Mouse (Mus musculus) gastrocnemius, postnatal 14 days (tissue): ENCODE measurements around the gene Galnt10. TPM values are rescaled to one million over a fixed set of nuclear protein-coding genes. Genes with fewer than 3 reads are reported as not detected.
"Not testable (repeated sequence)": the region's sequence is repeated elsewhere in the genome, so short reads cannot be mapped to it uniquely, and the experiment has no call there.

Experiments used
- DNase-seq: peaks from one replicate; pipeline ENCODE4 v3.0.0; 2021; ENCODE audit warnings: mixed read lengths
- intact Hi-C: fragments of 180-260 bp; cut with DNase I; formaldehyde crosslinking; loops from one replicate; pipeline ENCODE4 v1.15.1; 2025; ENCODE audit warnings: low total_unique reads
- total RNA-seq, 2 experiments: library from RNA; stranded (reverse); gene quantifications; 2 replicates each; pipeline ENCODE4 v1.2.3; 2021

Gene Galnt10
- total RNA-seq, 2 experiments from 2014 or later: 11.3 to 12.4 TPM

DNA sequence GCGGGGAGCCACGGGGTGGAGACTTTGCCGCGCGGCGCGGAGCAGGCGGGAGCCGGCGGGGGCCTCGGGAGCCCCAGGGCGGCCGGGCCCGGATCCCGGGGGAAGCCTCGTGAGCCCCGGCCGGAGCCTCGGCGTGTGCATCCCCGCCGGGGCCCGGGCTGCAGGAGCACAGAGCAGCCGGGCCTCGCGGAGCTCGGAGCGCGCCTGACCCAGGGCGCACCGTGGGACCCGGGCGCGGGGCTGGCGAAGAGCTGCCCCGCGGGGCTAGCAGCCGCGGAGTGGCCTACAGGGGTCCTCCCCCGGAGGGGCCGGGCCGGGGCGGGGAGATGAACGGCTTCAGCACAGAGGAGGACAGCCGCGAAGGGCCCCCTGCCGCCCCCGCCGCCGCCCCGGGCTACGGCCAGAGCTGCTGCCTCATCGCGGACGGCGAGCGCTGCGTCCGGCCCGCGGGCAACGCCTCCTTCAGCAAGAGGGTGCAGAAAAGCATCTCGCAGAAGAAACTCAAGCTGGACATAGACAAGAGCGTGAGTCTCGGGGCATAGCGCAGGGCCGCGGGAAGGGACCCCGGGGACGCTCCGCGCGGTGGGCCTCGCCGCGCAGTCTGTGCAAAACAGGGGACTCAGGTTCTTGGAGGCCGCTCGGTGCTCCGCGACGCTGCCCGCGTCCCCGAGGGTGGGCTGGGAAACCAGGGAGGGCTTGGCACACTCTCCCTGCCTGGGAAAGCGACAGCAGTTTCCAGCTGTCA, 156.7 kb downstream of the Galnt10 start:
- intact Hi-C loops: no loop called here
- peak; percentile 80 for DNase-seq

DNA sequence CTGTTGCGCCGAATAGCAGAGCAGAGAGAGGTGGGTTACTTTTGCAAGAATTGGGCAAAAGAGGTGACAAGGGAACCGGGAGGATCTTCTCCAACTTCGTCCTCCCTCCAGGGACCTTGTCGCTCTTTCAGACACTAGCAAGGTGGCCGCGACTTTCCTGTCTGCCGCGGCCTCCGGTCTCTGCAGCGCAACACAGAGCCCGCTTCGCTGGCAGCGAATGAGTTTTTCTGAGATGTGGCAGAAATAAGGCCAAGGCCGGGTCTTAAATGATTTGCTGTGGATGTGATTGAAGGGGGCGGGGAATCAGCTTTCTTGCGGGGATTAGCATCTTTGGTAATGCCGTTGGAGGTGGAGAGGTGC, 157.2 kb downstream of the Galnt10 start:
- no peak for DNase-seq
- intact Hi-C loops: no loop called here

DNA sequence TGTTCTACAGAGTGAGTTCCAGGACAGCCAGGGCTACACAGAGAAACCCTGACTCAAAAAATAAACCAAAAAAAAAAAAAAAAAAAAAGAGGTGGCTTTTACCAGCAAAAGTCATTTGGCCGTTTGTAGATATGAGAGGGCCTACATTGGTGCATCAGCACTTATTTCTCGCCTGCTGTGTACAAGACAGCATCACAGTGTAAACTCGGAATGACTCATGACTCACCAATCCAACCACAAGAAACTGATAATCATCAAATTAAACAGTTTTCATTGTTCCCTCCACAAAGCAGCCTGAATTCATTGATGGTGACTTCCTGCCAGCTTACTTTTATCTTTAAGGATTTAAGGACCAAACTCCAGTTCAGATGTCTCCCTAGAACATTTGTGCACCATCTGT, 159.8 kb downstream of the Galnt10 start:
- intact Hi-C loops: no loop called here
- DNase-seq: no peak

DNA sequence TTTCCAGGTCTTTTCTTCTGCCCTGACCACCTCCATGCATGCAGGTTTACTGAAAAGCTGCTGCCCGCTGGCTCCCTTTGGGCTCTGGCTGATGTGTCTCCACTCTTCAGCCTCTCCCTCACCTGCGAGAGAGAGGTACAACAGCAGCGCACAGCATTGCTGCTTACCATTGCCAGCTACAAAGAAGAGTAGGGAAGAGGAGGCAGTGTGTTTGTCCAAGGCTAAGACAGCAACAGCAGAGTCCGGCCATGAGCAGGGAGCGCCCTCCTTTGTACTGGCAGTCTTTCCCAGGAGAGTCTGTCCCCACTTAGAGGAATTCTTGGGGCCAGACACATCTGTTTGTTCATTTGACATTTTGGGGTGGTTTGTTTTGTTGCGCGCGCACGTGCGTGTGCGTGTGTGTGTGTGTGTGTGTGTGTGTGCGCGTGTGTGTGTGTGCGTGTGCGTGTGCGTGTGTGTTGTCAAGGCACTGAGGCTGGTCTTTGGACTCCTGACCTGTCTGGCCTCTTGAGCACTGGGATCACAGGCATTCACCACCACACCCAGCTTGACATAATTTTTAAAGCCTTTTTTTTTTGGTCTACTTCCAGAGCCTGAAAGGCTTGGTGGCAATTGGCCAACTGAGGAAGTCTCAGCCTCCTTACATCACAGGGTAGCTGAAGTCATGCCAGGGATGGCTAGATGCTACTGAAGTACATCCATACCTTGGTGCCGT, 163.9 kb downstream of the Galnt10 start:
- intact Hi-C loops: no loop called here
- DNase-seq: no peak

DNA sequence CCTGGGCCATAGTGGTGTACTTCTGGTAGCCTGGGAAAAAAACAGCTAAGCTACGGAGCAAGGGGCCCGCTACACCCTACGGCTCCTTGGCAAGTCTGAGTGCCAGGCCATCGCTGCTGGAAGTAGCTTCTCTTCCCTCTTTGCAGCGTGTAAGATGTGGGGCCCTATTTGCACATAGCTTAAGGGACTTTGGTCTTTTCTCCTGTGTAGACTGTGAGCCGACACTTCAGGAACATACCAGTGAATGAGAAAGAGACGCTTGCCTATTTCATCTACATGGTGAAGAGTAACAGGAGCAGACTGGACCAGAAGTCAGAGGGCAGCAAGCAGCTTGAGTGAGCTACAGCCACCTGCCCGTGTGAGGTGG, 164.5 kb downstream of the Galnt10 start:
- DNase-seq: no peak
- intact Hi-C loops: no loop called here

DNA sequence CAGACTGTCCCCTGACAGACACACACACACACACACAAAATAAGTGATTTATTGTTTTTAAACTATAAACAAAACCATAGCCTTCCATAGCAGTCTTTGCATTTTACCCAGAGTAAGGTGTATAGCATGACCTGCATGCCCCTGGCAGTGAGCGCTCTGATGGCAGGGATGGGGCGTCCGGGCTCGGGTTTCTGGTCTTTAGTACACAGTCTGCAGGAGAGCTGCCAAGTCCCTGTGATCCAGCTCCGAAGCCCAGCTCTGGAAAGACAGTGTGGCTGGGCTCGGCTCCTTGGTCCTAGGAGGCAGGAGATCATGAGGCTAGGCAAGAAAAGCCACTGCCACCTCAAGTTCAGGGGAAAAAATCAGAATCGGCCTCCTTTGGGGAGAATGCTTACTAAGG, 165.8 kb downstream of the Galnt10 start:
- peak; percentile 67 for DNase-seq

DNA sequence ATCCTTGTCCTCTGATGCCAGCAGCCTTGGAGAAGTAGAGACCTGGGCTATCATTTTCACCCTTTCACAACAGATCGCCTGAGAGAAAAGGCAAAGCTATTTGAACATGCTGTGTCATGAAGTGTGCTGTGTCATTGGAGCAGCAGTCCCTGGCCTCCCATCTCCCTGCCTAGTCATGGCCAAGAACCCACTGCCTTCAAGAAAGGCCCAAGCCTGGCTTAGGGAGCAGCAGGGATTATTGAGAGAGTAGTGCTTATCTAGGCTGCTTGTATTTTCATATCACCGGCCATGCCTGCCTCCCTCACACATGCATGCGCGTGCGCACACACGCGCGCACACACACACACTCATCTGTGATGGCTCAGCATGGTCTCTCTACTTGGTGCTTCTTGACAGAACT, 167.0 kb downstream of the Galnt10 start:
- intact Hi-C loops: no loop called here
- no peak for DNase-seq

More for the DNA sequence above, 165.8 kb downstream of the Galnt10 start:
- intact Hi-C loops: no loop called here

DNA sequence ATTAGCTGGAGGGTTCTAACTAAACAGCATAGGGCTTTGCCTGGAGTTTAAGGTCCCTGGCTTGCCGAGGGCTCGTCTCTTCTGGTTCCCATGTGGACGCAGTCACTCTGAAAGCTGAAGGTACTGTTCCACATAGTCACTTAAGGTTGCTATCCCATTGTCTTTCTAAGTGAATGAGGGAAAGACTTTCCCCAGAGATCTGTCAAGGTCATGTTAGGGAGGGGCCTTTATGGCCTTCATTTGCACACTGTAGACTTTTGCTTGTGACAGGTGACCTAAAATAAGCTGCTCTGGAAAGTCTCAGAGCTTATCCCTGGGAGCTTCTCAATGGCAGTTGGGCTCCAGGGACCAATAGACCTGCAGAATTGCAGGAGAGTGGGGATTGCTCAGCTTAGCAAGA, 168.4 kb downstream of the Galnt10 start:
- intact Hi-C loops: no loop called here

DNA sequence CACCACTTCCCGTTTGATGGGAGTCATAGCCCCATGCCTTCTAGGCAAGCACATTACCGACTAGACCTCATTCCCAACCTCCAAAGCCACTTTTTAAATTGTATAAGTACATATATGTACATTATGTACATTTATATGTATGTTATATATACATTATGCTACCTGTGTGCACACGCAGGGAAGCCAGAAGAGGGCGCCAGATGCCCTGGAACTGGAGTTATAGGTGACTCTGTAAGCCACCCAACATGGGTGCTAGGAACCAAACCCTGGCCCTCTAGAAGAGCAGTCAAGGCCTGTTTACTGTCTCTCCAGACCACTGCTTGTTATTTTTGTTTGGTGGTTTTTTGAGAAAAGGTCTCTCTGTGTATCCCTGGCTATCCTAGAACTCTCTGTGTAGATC, 172.9 kb downstream of the Galnt10 start:
- intact Hi-C loops: loop anchor here (2.0 kb wide), 1 partner anchor 117 kb away; no protein-coding TSS in a partner anchor
- DNase-seq: no peak

More for the DNA sequence above, 168.4 kb downstream of the Galnt10 start:
- DNase-seq: no peak

DNA sequence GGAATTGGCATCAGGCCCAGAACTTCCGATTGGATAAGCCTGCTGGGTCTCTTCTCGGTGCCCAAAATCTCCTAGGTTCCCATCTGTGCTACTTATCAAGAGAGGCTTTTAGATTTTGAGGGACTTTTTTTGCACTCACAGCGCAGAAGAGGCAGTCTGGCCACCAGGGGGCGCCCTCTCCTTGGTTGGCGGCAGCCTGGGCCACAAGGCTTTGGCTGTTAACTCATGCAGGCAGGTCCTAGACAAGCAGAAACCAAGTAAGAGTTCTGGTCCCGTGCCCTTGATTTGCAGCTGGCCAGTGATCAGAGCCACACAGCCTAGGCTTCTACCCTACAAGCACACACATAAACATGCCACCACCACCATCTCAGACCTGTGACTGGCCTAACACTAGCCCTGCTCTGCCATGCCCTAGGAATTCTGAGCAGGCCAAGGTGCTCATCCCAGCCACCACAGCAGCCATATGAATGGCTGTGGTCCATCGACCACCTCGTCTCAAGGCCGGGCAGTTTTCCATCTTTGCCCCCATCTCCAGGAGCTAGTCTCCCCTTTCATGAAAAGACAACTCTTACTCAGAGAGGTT, 174.8 kb downstream of the Galnt10 start:
- peak; percentile 86 for DNase-seq
- intact Hi-C loops: loop anchor here (2.0 kb wide), 1 partner anchor 115 kb away; no protein-coding TSS in a partner anchor

DNA sequence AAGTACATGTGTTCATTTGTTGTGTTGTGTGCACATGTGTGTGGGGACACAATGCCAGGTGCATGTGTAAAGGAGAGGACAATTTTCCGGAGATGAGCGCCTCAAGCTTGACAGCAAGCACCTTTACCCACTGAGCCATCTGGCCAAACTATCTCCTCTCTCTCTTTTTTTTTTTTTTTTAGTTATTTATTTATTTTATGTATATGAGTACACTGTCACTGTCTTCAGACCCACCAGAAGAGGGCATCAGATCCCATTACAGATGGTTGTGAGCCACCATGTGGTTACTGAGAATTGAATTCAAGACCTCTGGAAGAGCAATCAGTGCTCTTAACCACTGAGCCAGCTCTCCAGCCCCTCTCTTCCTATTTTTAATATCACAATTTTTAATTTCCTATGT, 177.9 kb downstream of the Galnt10 start:
- DNase-seq, intact Hi-C loops: not testable (repeated sequence)

DNA sequence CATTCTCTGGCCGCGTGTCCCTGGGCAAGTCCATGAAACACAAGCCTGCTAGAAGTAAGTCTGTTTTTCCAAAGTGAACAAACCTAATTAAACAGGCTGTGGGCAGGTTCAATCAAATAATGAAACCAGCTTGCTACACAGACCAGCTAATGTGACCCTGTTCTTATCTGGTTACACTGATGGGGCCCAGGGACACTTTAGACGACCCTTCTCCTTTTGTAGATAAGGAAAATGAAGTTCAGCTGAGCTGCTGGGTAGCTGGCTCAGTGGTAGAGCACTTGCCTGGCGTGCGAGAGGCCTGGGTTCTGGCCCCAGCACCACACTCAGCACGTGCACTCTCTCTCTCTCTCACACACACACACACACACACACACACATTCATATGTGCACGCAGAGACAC, 178.5 kb downstream of the Galnt10 start:
- intact Hi-C loops: no loop called here
- DNase-seq: no peak

DNA sequence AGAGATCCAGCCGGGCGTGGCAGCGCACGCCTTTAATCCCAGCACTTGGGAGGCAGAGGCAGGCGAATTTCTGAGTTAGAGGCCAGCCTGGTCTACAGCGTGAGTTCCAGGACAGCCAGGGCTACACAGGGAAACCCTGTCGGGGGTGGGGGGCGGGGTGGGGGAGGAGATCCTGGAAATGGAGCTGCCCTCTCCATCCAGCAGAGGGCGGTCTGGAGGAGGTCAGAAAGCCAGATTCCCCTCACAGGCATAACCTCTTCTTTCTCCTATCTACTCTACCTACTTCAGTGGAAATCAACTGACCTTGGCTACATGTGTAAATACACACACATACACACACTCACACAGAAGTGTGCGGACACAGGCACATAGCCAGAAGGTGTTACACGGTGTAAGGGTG, 180.0 kb downstream of the Galnt10 start:
- intact Hi-C loops, DNase-seq: not testable (repeated sequence)

DNA sequence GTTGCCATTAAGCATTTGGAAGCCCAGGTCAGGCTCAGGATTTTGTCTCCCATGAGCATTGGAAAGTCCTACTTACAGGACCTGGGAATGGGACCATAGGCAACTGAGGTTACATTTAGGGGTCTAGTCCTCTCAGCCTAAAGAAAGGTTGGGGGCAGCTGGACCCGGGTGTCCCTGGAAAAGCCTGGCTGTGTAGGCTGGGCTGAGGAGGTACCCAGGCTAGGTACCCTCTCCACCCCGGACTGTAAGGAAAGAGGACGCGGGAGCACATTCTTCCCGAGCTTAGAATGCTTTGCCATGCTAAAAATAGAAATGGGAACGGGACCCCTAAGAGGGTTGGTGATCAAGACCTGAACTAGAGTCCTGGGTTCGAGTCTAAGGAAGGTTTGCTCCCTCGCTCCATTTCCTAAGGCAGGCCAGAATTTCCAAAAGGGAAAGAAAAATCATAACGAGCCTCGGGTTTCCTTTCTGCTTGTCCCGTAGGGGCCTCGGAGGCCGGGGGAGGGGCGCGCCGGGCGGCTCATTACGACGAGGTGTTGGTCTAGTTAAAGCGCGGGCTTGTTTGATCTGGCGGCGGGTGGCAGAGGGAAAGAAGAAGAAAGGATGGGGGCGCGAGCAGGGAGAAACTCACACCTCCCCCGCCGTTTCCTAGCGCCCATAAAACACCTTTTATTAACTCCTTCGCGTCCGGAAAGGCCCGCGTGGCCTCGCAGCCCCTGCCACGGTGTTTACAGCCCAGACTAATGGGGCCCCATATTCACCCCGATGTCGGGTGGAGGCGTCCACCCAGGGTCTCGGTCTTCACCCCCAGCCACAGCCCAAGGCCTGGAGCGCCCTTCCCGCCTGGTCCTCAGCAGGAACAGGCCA, 182.0 kb downstream of the Galnt10 start:
- no peak for DNase-seq

DNA sequence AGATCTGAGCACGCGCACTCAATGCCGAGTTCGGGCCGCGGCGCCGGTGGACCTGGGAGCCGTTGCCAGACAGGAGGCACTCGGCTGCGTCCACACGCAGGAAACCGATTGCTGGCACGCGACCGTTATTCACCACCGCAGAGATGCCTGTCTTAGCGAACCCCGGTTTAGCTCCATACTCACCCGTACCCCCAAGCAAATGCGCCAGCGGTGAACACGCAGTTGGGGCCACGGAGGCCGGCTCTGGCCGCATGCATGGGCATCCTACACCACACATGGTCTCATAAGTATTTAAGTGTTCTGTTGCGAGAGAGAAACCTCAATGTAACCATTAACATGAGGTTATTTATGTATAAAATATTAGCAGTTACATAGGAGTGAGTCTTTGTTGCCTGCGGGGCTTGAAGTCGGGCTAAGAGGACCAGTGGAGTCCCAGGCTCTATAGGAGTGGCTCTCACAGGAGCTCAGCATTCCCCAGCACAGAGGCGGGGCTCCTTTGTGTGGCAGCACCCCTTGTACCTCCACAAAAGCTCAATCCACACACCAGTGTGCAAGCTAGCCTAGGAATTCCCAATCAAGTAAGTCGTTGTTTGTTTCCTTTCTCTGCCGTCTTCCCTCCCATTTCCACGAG, 182.8 kb downstream of the Galnt10 start:
- no peak for DNase-seq
- intact Hi-C loops: no loop called here

More for the DNA sequence above, 182.0 kb downstream of the Galnt10 start:
- intact Hi-C loops: no loop called here

DNA sequence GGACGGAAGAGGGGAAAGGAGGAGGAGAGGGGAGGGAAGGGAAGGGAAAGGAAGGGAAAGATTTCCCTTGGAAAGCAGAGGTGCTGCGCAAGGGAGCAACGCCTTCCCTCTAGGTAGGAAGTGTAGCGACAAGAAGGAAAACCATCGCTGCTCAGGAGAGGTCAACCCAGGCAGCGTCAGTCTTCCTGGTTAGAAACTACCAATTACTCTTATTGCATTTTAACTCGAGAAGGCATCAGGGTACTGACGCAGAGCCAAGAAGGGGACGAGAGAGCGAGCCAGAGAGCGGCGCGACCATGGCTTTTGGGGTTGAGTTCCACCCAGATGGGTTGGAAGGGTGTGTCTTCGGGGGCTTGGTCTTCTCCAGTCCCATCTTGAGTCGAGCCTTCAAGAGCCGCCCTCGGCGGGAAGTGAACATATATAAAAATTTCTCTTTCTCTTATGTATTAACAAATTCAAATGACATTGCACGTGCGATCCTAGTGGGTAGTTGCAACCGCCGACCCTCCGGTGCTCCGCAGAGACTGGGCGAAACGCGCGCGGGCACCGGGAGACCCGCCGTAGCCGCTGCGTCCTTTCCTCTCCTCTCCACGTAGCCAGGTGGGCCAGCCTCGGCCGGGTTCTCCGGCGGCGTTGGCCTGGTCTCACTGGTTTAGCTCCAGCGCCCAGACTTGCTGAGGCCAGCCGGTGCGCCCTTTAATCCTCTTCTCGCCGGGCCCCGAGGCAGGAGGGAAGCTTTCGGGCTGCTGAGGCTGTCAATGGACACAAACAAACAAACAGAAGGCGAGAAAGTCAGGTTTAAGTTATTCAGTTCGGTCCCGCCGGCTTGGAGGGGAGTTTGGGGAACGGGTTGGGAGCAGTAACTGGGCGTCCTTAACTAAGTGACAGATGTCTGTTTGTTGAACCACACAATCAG, 184.0 kb downstream of the Galnt10 start:
- intact Hi-C loops: no loop called here
- DNase-seq: no peak

DNA sequence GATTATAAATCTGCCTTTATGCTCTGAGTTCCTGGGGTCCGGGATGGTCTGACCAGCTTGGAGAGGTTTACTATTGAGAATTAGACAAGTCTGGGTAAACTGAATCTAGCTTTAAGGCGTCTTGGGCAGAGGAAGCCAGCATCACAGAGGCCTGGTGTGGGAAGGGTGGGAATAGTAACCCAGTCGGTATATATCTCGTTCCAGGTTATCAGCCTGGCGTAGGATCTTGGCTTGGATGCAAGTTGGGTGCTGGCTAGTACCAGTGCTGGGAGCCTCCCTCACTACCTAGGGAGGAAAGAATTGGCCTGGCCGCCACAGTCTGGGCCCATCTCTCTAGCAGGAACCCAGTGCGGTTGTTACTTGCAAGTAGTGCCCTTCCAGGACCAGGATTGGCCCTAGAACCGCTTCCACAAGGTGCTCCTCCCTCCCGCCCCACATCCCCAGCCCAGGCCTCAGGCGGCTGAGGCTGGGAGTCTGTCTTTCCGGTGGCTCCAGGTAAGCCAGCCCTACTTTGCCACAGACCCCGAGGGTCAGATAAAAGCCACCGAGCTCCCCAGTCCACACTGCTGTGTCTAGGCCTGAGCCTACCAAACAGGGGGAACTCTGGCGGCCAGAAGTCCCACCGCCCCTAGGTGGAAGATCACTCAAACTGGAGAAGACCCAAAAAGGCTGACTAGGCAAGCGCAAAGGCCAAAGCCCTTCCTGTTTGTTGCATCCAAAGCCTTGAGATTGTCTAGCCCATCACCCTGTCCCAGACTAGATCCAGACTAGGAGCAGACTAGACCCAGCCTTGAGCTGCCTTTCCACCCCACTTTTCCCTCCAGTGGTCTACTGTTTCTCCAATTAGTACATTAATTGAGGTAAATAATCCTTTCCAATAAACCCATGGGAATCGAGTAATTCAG, 184.9 kb downstream of the Galnt10 start:
- intact Hi-C loops: no loop called here
- no peak for DNase-seq
